Mouse (Mus musculus) neural tube, embryonic 11.5 days (tissue): ENCODE results near the gene Dab2. TPM values are rescaled to one million over a fixed set of nuclear protein-coding genes. Genes with fewer than 3 reads are reported as not detected.

Experiments used
- ATAC-seq: fragments of 200-750 bp; cut with Nextera tagmentation; 2 replicates; pipeline ENCODE4 v1.8.0; 2017; ENCODE audit warnings: moderate number of reproducible peaks, mild to moderate bottlenecking, moderate TSS enrichment, moderate library complexity; ENCODE audit not compliant: insufficient read depth, low FRiP score, low TSS enrichment
- DNase-seq: peaks from one replicate; pipeline ENCODE4 v3.0.0-alpha.2; 2015; ENCODE audit warnings: low spot score
- H3K27ac ChIP-seq: fragments of 300-500 bp; sonication (generic); 2 replicates; pipeline ENCODE4 v1.5.1; 2014; ENCODE audit warnings: low read depth, mild to moderate bottlenecking, low read length
- H3K27me3 ChIP-seq: fragments of 300-500 bp; sonication (generic); 2 replicates; pipeline ENCODE4 v1.6.1; 2014; ENCODE audit warnings: mild to moderate bottlenecking, low read length, mixed read lengths; ENCODE audit not compliant: control insufficient read depth, insufficient read depth
- H3K36me3 ChIP-seq: fragments of 300-500 bp; sonication (generic); 2 replicates; pipeline ENCODE4 v1.6.1; 2014; ENCODE audit warnings: mild to moderate bottlenecking, low read length, moderate library complexity, mixed read lengths; ENCODE audit not compliant: control insufficient read depth, insufficient read depth
- H3K4me1 ChIP-seq: fragments of 300-500 bp; sonication (generic); 2 replicates; pipeline ENCODE4 v1.6.1; 2014; ENCODE audit warnings: low read length, mixed read lengths; ENCODE audit not compliant: control insufficient read depth, insufficient read depth
- H3K4me2 ChIP-seq: fragments of 300-500 bp; sonication (generic); 2 replicates; pipeline ENCODE4 v1.6.1; 2014; ENCODE audit warnings: low read depth, mild to moderate bottlenecking, moderate library complexity
- H3K4me3 ChIP-seq: fragments of 300-500 bp; sonication (generic); 2 replicates; pipeline ENCODE4 v1.5.1; 2014; ENCODE audit warnings: low read depth, low read length
- H3K9ac ChIP-seq: fragments of 300-500 bp; sonication (generic); 2 replicates; pipeline ENCODE4 v1.6.1; 2014; ENCODE audit warnings: mild to moderate bottlenecking, low read length
- H3K9me3 ChIP-seq: fragments of 300-500 bp; sonication (generic); 2 replicates; pipeline ENCODE4 v1.6.1; 2016; ENCODE audit warnings: low read length; ENCODE audit not compliant: control insufficient read depth
- WGBS: fragments of 180-500 bp; shearing (Covaris S2); extraction: QIAGEN DNeasy Blood & Tissue Kit; methylation state at CpG from one replicate; pipeline ENCODE4 v1.1.7; 2014; 5-methylcytosine and 5-hydroxymethylcytosine counted together
- polyA plus RNA-seq: library from polyadenylated mRNA; unstranded; fragments of >200 nt; fragmentation: Nextera tagmentation; extraction: Ambion mirVana; gene quantifications from 2 replicates; pipeline ENCODE4 v1.2.1, GENCODE M21; 2014

Dab2 gene
- polyA plus RNA-seq, 1 experiment from 2014 or later, result 46.6 TPM

GRCm38 (mm10) chr15:6339767-6340166 lies 40.2 kb downstream of the Dab2 start:
- WGBS, result 71% methylated on average over 5 of the region's 5 CpGs
- H3K36me3 ChIP-seq, result no peaks in the 10 kb centered on the region
- no peak for ATAC-seq
- no peak overlapping the region for H3K27ac ChIP-seq
- no peak overlapping the region for H3K4me3 ChIP-seq
- H3K4me2 ChIP-seq, result no peak overlapping the region
- H3K4me1 ChIP-seq, result no peaks in the 10 kb centered on the region
- no peaks in the 10 kb centered on the region for H3K27me3 ChIP-seq
- no peak overlapping the region for H3K9ac ChIP-seq
- no peak for DNase-seq
- H3K9me3 ChIP-seq, result no peaks in the 10 kb centered on the region

- Histone ChIP-seq H3K27ac (no peak overlapping the region), H3K9ac (no peak overlapping the region), H3K4me2 (no peak overlapping the region), H3K4me3 (no peak overlapping the region), H3K9me3 (no peaks in the 10 kb centered on the region), H3K36me3 (no peaks in the 10 kb centered on the region), H3K27me3 (no peaks in the 10 kb centered on the region), H3K4me1 (no peaks in the 10 kb centered on the region)
- 75% methylated on average over 6 of the region's 6 CpGs for WGBS
- no peak for ATAC-seq
- DNase-seq, result no peak
Observed at GRCm38 (mm10) chr15:6340347-6340746, 40.8 kb downstream of the Dab2 start.

GRCm38 (mm10) chr15:6341427-6341826 lies 41.8 kb downstream of the Dab2 start:
- H3K9ac ChIP-seq, result no peak overlapping the region
- H3K9me3 ChIP-seq, result no peaks in the 10 kb centered on the region
- DNase-seq, result no peak
- no peak overlapping the region for H3K4me3 ChIP-seq
- H3K27ac ChIP-seq, result no peak overlapping the region
- H3K36me3 ChIP-seq, result no peaks in the 10 kb centered on the region
- H3K4me2 ChIP-seq, result no peak overlapping the region
- ATAC-seq, result no peak
- no peaks in the 10 kb centered on the region for H3K4me1 ChIP-seq
- 86% methylated on average over 6 of the region's 6 CpGs for WGBS
- no peaks in the 10 kb centered on the region for H3K27me3 ChIP-seq

- Histone ChIP-seq H3K36me3 (no peaks in the 10 kb centered on the region), H3K4me2 (no peak overlapping the region), H3K4me1 (no peaks in the 10 kb centered on the region), H3K4me3 (no peak overlapping the region), H3K27me3 (no peaks in the 10 kb centered on the region), H3K9ac (no peak overlapping the region), H3K27ac (no peak overlapping the region), H3K9me3 (no peaks in the 10 kb centered on the region)
- 90% methylated on average over 3 of the region's 3 CpGs for WGBS
- DNase-seq (no peak), ATAC-seq (no peak)
Observed at GRCm38 (mm10) chr15:6353901-6354300, 54.3 kb downstream of the Dab2 start.

GRCm38 (mm10) chr15:6359859-6360258 lies 60.3 kb downstream of the Dab2 start:
- Histone ChIP-seq H3K4me2 (no peak overlapping the region), H3K36me3 (no peaks in the 10 kb centered on the region), H3K9me3 (no peaks in the 10 kb centered on the region), H3K4me1 (no peaks in the 10 kb centered on the region), H3K9ac (no peak overlapping the region), H3K4me3 (no peak overlapping the region), H3K27me3 (no peaks in the 10 kb centered on the region), H3K27ac (no peak overlapping the region)
- DNase-seq, result no peak
- no peak for ATAC-seq
- 78% methylated on average over 2 of the region's 2 CpGs for WGBS

- no peak for ATAC-seq
- H3K4me2 ChIP-seq, result no peak overlapping the region
- no peak for DNase-seq
Observed at GRCm38 (mm10) chr15:6369974-6370373, 70.4 kb downstream of the Dab2 start.

GRCm38 (mm10) chr15:6371486-6371885 lies 71.9 kb downstream of the Dab2 start:
- H3K27ac ChIP-seq, result no peak overlapping the region
- H3K4me2 ChIP-seq, result no peak overlapping the region
- DNase-seq, result no peak
- WGBS, result 90% methylated on average over 2 of the region's 2 CpGs
- no peak overlapping the region for H3K9ac ChIP-seq
- no peaks in the 10 kb centered on the region for H3K4me1 ChIP-seq
- H3K27me3 ChIP-seq, result no peaks in the 10 kb centered on the region
- no peak overlapping the region for H3K4me3 ChIP-seq
- H3K9me3 ChIP-seq, result no peaks in the 10 kb centered on the region
- H3K36me3 ChIP-seq, result no peaks in the 10 kb centered on the region
- ATAC-seq, result no peak

More at GRCm38 (mm10) chr15:6369974-6370373, 70.4 kb downstream of the Dab2 start:
- 48% methylated on average over 1 of the region's 1 CpGs for WGBS
- H3K4me3 ChIP-seq, result no peak overlapping the region
- H3K27me3 ChIP-seq, result no peaks in the 10 kb centered on the region
- H3K9ac ChIP-seq, result no peak overlapping the region
- H3K9me3 ChIP-seq, result no peaks in the 10 kb centered on the region
- H3K36me3 ChIP-seq, result no peaks in the 10 kb centered on the region
- H3K27ac ChIP-seq, result no peak overlapping the region
- no peaks in the 10 kb centered on the region for H3K4me1 ChIP-seq

- no peaks in the 10 kb centered on the region for H3K9me3 ChIP-seq
- H3K27me3 ChIP-seq, result no peaks in the 10 kb centered on the region
- no peak overlapping the region for H3K4me3 ChIP-seq
- H3K36me3 ChIP-seq, result no peaks in the 10 kb centered on the region
- H3K4me1 ChIP-seq, result no peaks in the 10 kb centered on the region
- ATAC-seq (no peak), DNase-seq (no peak)
- H3K4me2 ChIP-seq, result no peak overlapping the region
- no peak overlapping the region for H3K27ac ChIP-seq
- no peak overlapping the region for H3K9ac ChIP-seq
- 80% methylated on average over 13 of the region's 13 CpGs for WGBS
Observed at GRCm38 (mm10) chr15:6375016-6375415, 75.4 kb downstream of the Dab2 start.

- H3K4me1 ChIP-seq, result no peaks in the 10 kb centered on the region
- H3K4me3 ChIP-seq, result no peak overlapping the region
- no peaks in the 10 kb centered on the region for H3K36me3 ChIP-seq
- H3K9me3 ChIP-seq, result no peaks in the 10 kb centered on the region
- WGBS, result 87% methylated on average over 5 of the region's 5 CpGs
- ATAC-seq (no peak), DNase-seq (no peak)
- no peaks in the 10 kb centered on the region for H3K27me3 ChIP-seq
- H3K9ac ChIP-seq, result no peak overlapping the region
- H3K27ac ChIP-seq, result no peak overlapping the region
- no peak overlapping the region for H3K4me2 ChIP-seq
Observed at GRCm38 (mm10) chr15:6376001-6376400, 76.4 kb downstream of the Dab2 start.
